Mouse (Mus musculus) forebrain, embryonic 13.5 days (tissue): ENCODE data around the gene Med27. TPM values are rescaled to one million over a fixed set of nuclear protein-coding genes. Genes with fewer than 3 reads are reported as not detected.

Experiments
- ATAC-seq: fragments of 200-750 bp; cut with Nextera tagmentation; 2 replicates; pipeline ENCODE4 v1.8.0; 2017
- H3K27ac ChIP-seq: fragments of 300-500 bp; sonication (generic); 2 replicates; pipeline ENCODE4 v1.5.1; 2015; ENCODE audit warnings: inconsistent platforms, mild to moderate bottlenecking, moderate library complexity
- H3K27me3 ChIP-seq: fragments of 300-500 bp; sonication (generic); 2 replicates; pipeline ENCODE4 v1.6.1; 2015; ENCODE audit warnings: mild to moderate bottlenecking, inconsistent platforms
- H3K36me3 ChIP-seq: fragments of 300-500 bp; sonication (generic); 2 replicates; pipeline ENCODE4 v1.6.1; 2015; ENCODE audit warnings: mild to moderate bottlenecking, inconsistent platforms; ENCODE audit not compliant: poor library complexity, severe bottlenecking
- H3K4me1 ChIP-seq: fragments of 300-500 bp; sonication (generic); 2 replicates; pipeline ENCODE4 v1.6.1; 2015; ENCODE audit warnings: inconsistent platforms
- H3K4me2 ChIP-seq: fragments of 300-500 bp; sonication (generic); 2 replicates; pipeline ENCODE4 v1.6.1; 2015; ENCODE audit warnings: inconsistent platforms, mild to moderate bottlenecking, moderate library complexity
- H3K4me3 ChIP-seq: fragments of 300-500 bp; sonication (generic); 2 replicates; pipeline ENCODE4 v1.5.1; 2015; ENCODE audit warnings: mild to moderate bottlenecking, inconsistent platforms
- H3K9ac ChIP-seq: fragments of 300-500 bp; sonication (generic); 2 replicates; pipeline ENCODE4 v1.6.1; 2015; ENCODE audit warnings: mild to moderate bottlenecking, inconsistent platforms
- H3K9me3 ChIP-seq: fragments of 300-500 bp; sonication (generic); replicated peaks from 2 replicates; pipeline ENCODE4 v1.6.1; 2016; ENCODE audit warnings: inconsistent platforms
- WGBS: fragments of 180-500 bp; shearing (Covaris S2); methylation state at CpG from one replicate; pipeline ENCODE4 v1.1.7; 2015; 5-methylcytosine and 5-hydroxymethylcytosine counted together
- polyA plus RNA-seq: library from polyadenylated mRNA; unstranded; fragments of >200 nt; fragmentation: Nextera tagmentation; extraction: Ambion mirVana; gene quantifications from 2 replicates; pipeline ENCODE4 v1.2.1, GENCODE M21; 2015

Med27 gene
- polyA plus RNA-seq, 1 experiment from 2014 or later, result 100 TPM

DNA sequence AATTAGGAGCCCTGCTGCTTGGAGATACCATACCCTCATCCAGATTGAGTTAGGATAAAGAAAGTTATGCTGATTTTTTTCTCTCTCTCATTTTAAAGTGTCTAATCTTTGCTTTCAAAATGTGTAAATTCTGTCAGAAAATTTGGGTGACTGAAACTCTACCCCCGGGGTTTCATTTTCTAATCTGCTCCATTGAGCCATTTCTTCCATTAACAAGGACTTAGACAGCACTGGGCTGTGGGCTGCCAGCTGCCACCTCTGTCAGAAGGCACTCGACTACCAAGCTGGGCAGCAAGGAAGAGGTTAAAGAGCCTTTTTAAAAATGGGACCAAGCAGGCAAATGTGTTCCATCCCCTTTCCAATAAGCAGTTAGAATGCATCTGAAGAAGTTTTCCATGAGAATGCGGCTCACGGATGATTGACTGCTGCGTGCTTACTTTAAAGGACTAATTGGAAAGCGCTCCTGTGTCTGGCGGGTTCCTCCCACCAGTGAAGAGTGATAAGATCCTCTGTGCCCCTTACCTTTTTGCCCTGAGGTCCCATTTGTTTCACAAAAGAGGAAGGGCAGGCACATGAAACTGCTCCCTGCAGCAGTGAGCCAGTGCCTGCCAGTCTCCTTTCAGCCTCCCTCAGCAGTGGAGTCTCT is 93.4 kb downstream of the Med27 start:
- no peaks in the 10 kb centered on the region for H3K9me3 ChIP-seq
- no peak overlapping the region for H3K4me3 ChIP-seq
- H3K27me3 ChIP-seq, result no peaks in the 10 kb centered on the region
- no peak overlapping the region for H3K4me2 ChIP-seq
- H3K4me1 ChIP-seq, result peaks cover 65% of the 10 kb centered on the region
- no peak overlapping the region for H3K9ac ChIP-seq
- 17% methylated on average over 7 of the region's 7 CpGs for WGBS
- peak overlapping the region; percentile 72 for H3K27ac ChIP-seq
- ATAC-seq, result no peak; the same call in 1 of the 2 replicates
- H3K36me3 ChIP-seq, result no peaks in the 10 kb centered on the region

DNA sequence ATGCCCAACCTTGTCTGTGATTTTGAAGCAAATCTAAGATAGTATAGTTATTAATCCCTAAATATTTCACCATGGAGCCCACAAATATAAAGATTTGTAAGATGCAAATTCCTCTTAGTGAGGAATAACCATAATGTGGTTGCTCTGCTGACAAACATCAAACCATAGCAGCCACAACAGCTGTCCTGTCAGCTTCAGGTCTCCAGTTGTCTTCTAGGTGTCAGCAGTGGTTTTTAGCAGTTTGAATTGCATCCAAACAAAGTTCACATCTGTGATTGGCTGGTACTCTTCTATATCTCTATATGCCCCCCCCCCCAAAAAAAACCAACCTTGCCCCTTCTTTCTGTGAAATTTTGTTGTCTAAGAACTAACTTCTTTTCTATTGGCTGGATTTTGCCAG is 95.7 kb downstream of the Med27 start:
- no peak for ATAC-seq
- no peaks in the 10 kb centered on the region for H3K36me3 ChIP-seq
- H3K27ac ChIP-seq, result no peak overlapping the region
- H3K9ac ChIP-seq, result no peak overlapping the region
- no peaks in the 10 kb centered on the region for H3K27me3 ChIP-seq
- H3K4me1 ChIP-seq, result peaks cover 67% of the 10 kb centered on the region
- H3K9me3 ChIP-seq, result no peaks in the 10 kb centered on the region
- H3K4me2 ChIP-seq, result no peak overlapping the region
- H3K4me3 ChIP-seq, result no peak overlapping the region

DNA sequence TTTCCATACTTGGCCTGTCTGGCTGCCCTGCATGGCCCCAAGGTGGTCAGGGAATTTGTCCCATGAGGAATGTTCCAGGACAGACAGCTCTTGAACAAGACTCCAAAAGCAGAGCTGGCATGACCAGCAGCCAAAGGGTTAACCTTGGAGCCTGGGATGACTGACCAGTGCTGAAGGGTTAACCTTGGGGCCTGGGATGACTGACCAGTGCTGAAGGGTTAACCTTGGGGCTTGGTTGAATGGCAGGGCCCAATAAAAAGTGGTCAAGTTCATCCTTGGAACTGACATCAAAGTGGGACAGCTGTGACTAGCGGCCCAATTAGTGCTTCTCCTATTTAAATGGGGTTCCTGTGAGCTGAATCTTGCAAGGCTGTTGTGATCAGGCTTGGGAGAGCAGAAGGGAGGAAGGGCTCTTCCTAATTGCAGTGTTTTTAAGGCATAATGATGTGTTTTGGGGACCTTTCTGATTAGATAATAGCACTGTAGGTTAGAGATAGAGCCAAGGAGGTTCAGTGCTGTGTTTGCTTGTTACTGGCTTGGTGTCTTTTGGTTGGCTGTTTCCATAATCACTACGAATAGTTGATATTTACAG is 97.1 kb downstream of the Med27 start:
- Histone ChIP-seq H3K36me3 (no peaks in the 10 kb centered on the region), H3K4me3 (no peak overlapping the region), H3K9me3 (no peaks in the 10 kb centered on the region), H3K9ac (no peak overlapping the region), H3K4me2 (no peak overlapping the region), H3K4me1 (peaks cover 67% of the 10 kb centered on the region), H3K27me3 (no peaks in the 10 kb centered on the region), H3K27ac (peak overlapping the region; percentile 60)
- ATAC-seq, result peak; percentile 40; the same call in 1 of the 2 replicates
- WGBS, result 41% methylated on average over 2 of the region's 2 CpGs

DNA sequence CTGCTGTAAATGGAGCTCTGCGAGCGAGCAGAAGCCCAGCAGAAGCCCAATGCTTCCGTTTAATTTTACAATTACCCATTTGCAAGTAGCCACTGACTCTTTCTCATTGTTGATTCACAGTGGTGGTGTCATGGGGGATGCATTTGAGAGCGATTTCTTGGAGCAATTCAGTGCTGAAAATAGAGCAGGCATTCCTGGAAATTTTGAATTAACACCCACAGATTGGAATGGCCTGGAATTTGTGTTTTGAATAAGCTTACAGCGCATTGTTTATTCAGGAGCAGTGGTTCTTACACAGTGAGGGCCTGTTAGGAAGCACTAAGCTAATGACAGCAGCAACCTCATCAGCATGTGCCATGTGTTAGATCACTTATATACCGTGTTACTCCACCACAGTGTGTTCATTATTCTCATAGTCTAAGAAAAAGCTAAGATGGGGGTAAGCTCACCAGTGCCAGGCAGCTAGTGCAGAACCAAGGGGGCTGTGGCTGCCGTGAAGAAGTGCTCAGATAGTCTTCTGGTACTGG is 101.9 kb downstream of the Med27 start:
- no peaks in the 10 kb centered on the region for H3K27me3 ChIP-seq
- no peaks in the 10 kb centered on the region for H3K36me3 ChIP-seq
- H3K9me3 ChIP-seq, result no peaks in the 10 kb centered on the region
- H3K4me3 ChIP-seq, result no peak overlapping the region
- WGBS, result 32% methylated on average over 7 of the region's 7 CpGs
- peak; percentile 49; the same call in 1 of the 2 replicates for ATAC-seq
- peak overlapping the region; percentile 74 for H3K27ac ChIP-seq
- H3K9ac ChIP-seq, result no peak overlapping the region
- no peak overlapping the region for H3K4me2 ChIP-seq
- H3K4me1 ChIP-seq, result peaks cover 83% of the 10 kb centered on the region

DNA sequence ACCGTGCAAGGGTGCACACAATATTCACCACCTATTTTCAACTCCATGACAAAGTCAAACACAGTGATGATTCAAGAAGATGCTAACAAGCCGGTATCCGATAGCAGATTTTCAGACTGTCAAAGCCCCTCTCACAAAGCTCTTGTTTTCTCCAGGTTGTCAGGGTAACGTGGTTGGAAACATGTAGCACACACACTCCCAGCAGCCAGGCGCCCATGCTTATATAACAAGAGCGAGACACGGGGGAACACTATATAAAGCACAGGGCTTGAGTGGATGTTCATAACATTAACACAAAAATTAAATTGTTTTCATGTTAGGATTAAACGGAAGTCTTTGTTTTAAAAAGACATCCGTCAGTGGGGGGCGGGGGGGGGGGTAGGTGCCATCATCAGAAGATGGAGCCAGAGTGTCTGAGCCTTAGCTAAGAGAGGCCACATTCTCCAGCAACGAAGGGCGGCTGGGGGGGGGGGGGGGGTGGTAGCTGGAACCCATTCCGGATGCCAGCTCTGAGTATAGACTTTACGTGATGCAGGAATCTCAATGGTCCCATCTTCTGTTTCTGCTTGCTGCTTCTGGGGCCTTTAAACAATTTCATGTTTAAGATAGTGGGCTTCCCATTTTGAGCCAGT is 104.9 kb downstream of the Med27 start:
- no peaks in the 10 kb centered on the region for H3K36me3 ChIP-seq
- WGBS, result 63% methylated on average over 14 of the region's 14 CpGs
- peaks cover 79% of the 10 kb centered on the region for H3K4me1 ChIP-seq
- H3K9ac ChIP-seq, result no peak overlapping the region
- no peak overlapping the region for H3K4me2 ChIP-seq
- H3K4me3 ChIP-seq, result no peak overlapping the region
- no peaks in the 10 kb centered on the region for H3K9me3 ChIP-seq
- no peaks in the 10 kb centered on the region for H3K27me3 ChIP-seq
- no peak; the same call in 1 of the 2 replicates for ATAC-seq
- no peak overlapping the region for H3K27ac ChIP-seq

DNA sequence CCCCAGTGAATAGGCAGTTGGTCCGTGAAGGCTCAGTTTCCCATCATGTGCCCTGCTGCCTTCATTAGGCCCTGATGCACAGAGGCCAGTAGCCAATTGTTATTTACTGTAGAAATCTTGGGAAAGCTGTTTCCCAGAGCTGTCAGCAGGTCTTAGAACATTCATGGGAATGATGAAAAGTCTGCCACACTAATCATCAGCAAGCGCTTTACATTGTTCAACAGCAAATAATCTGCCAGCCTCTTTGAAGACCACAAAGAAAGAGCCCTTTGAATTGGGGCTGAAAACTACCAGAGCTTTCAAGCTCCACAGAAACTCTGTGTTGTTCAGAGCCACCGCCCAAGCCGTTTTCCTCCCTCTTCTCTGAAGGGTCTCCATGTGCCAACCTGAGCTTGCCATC is 106.8 kb downstream of the Med27 start:
- Histone ChIP-seq H3K4me3 (no peak overlapping the region), H3K27me3 (no peaks in the 10 kb centered on the region), H3K27ac (no peak overlapping the region), H3K4me1 (peaks cover 74% of the 10 kb centered on the region), H3K36me3 (no peaks in the 10 kb centered on the region), H3K9ac (no peak overlapping the region), H3K9me3 (no peaks in the 10 kb centered on the region), H3K4me2 (no peak overlapping the region)
- 13% methylated on average over 4 of the region's 4 CpGs for WGBS
- peak; percentile 44; the same call in 1 of the 2 replicates for ATAC-seq

DNA sequence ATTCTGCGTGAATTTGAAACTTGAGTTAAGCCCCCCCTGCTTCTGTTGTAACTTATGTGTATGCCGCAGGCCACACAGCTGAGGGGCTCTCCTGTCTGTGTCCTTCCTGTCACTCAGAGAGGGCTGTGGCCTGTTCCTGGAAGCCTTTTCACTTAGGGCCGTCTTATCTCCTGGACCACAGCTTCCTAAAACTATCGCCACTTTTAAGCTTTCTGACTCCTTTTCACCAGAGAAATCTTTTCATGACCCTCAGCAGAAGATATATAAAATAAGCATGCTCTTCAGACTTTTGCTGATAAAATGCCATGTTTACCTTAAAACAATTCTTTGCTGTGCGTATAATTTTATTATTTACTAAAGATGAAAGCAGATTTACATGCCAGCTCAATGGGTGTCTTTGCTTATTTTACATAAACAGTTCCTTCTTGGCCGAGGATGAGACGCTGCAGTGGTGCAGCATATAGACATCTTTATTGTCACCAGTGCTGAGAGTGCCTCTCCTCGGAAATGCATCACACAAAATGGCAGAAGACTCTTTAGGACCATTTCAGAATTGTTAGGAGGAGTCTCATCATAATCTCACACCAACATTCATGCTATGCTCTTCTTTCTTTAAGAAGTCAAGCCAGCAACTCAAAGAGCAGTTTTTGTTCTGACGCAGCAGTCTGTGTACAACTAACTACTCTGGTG is 110.2 kb downstream of the Med27 start:
- H3K9me3 ChIP-seq, result no peaks in the 10 kb centered on the region
- H3K9ac ChIP-seq, result no peak overlapping the region
- H3K4me2 ChIP-seq, result no peak overlapping the region
- H3K4me1 ChIP-seq, result peaks cover 41% of the 10 kb centered on the region
- H3K36me3 ChIP-seq, result no peaks in the 10 kb centered on the region
- no peaks in the 10 kb centered on the region for H3K27me3 ChIP-seq
- no peak overlapping the region for H3K4me3 ChIP-seq
- no peak for ATAC-seq
- 73% methylated on average over 9 of the region's 9 CpGs for WGBS
- H3K27ac ChIP-seq, result no peak overlapping the region

DNA sequence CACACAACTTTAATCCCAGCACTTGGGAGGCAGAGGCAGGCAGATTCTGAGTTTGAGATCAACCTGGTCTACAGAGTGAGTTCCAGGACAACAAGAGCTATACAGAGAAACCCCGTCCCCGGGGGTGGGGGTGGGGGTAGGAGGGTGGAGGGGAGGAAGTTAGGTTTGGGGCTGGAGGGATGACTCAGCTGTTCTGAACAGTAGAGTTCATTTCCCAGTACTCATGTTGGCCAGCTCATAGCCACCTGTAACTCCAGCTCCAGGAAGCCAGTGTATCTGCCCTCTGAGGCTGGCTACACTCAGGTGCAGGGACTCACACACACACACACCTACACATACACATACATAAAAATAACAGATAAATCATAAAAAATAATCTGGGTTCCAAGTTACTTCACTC is 111.1 kb downstream of the Med27 start:
- no peak overlapping the region for H3K4me2 ChIP-seq
- no peak overlapping the region for H3K27ac ChIP-seq
- H3K9me3 ChIP-seq, result no peaks in the 10 kb centered on the region
- peaks cover 32% of the 10 kb centered on the region for H3K4me1 ChIP-seq
- no peaks in the 10 kb centered on the region for H3K27me3 ChIP-seq
- no peaks in the 10 kb centered on the region for H3K36me3 ChIP-seq
- no peak overlapping the region for H3K9ac ChIP-seq
- 61% methylated on average over 2 of the region's 2 CpGs for WGBS
- ATAC-seq, result no peak
- no peak overlapping the region for H3K4me3 ChIP-seq

DNA sequence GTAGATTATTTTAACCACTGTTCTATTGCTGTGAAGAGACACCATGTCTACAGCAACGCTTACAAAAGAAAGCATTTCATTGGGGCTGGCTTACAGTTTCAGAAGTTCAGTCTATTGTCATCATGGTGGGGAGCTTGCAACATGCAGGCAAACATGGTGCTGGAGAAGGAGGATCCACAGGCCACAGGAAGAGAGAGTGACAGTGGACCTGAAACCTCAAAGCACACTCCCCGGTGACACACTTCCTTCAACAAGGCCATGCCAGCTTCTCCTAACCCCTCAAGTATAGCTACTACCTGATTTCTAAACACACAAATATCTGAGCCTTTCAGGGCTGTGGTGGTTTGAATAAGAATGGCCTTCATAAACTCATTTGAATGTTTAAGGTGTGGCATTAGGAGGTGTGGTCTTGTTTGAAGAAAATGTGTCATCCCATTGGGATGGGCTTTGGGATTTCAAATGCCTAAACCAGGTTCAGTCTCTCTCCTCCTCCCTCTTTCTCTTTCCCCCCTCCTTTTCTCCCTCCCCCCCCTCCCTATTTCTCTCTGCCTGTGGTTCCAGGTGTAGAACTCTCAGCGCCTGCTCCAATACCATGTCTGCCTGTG is 111.8 kb downstream of the Med27 start:
- no peak for ATAC-seq
- H3K27ac ChIP-seq, result no peak overlapping the region
- H3K4me2 ChIP-seq, result no peak overlapping the region
- no peak overlapping the region for H3K9ac ChIP-seq
- no peaks in the 10 kb centered on the region for H3K36me3 ChIP-seq
- H3K9me3 ChIP-seq, result no peaks in the 10 kb centered on the region
- peaks cover 24% of the 10 kb centered on the region for H3K4me1 ChIP-seq
- no peaks in the 10 kb centered on the region for H3K27me3 ChIP-seq
- no peak overlapping the region for H3K4me3 ChIP-seq
- WGBS, result 94% methylated on average over 3 of the region's 3 CpGs

DNA sequence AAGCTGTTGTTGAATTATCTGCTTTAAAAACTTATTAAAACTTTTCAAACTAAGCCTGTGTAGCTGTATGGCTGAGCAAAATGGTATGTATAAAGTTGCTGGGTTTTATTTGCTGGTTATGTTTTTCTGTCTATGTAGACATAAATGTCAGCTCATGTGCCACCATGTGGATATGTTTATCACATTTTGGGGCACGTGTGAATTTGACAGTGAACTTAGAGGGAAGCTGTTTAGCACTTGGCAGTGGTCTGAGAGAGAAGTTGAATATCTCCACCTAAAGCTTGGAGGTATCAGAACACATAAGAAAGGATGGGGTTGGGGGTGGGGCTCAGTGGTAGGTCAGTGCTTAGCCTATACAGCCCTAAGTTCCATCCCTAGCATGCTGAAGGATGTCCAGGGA is 113.0 kb downstream of the Med27 start:
- Histone ChIP-seq H3K36me3 (no peaks in the 10 kb centered on the region), H3K4me2 (no peak overlapping the region), H3K4me3 (no peak overlapping the region), H3K27me3 (no peaks in the 10 kb centered on the region), H3K27ac (no peak overlapping the region), H3K9me3 (no peaks in the 10 kb centered on the region), H3K9ac (no peak overlapping the region), H3K4me1 (peaks cover 17% of the 10 kb centered on the region)
- no peak for ATAC-seq
- 59% methylated on average over 1 of the region's 1 CpGs for WGBS

DNA sequence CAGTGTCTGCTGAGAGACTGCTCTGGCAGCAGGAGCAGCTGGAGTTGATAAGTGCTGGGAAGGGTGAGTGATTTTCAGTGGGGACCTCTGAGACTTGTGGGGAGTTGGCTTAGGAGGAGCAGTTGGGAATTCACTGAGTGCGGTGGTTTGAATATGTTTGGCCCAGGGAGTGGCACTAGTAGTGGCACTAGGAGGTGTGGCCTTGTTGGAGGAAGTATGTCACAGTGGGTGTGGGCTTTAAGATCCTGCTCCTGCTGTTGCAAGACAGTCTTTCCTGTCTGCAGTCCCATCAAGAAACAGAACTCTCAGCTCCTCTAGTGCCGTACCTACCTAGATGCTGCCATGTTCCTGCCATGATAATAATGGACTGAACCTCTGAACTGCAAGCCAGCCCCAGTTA is 115.2 kb downstream of the Med27 start:
- no peak overlapping the region for H3K4me3 ChIP-seq
- H3K4me2 ChIP-seq, result no peak overlapping the region
- no peaks in the 10 kb centered on the region for H3K36me3 ChIP-seq
- 94% methylated on average over 2 of the region's 2 CpGs for WGBS
- no peak overlapping the region for H3K9ac ChIP-seq
- H3K27me3 ChIP-seq, result no peaks in the 10 kb centered on the region
- H3K9me3 ChIP-seq, result no peaks in the 10 kb centered on the region
- peaks cover 27% of the 10 kb centered on the region for H3K4me1 ChIP-seq
- no peak for ATAC-seq
- H3K27ac ChIP-seq, result no peak overlapping the region
